Mouse (Mus musculus): Measurements from ENCODE around the gene Adamtsl1. TPM values are rescaled to one million over a fixed set of nuclear protein-coding genes. Genes with fewer than 3 reads are reported as not detected.
A peak's percentile ranks its signal among the peaks of the same experiment; 100 is the strongest.

Adamtsl1 gene
- total RNA-seq, 4 experiments from 2014 or later, result 3.1 to 4.7 (median 3.7) TPM

GRCm38 (mm10) chr4:86045876-86046275 lies 531.9 kb downstream of the Adamtsl1 start:
- DNase-seq (ENCODE audit: low spot score in 2 of 2), result no peak

- DNase-seq (ENCODE audit: low spot score in 2 of 2), result no peak
These were observed 532.9 kb downstream of the Adamtsl1 start for GRCm38 (mm10) chr4:86046881-86047280.

DNA sequence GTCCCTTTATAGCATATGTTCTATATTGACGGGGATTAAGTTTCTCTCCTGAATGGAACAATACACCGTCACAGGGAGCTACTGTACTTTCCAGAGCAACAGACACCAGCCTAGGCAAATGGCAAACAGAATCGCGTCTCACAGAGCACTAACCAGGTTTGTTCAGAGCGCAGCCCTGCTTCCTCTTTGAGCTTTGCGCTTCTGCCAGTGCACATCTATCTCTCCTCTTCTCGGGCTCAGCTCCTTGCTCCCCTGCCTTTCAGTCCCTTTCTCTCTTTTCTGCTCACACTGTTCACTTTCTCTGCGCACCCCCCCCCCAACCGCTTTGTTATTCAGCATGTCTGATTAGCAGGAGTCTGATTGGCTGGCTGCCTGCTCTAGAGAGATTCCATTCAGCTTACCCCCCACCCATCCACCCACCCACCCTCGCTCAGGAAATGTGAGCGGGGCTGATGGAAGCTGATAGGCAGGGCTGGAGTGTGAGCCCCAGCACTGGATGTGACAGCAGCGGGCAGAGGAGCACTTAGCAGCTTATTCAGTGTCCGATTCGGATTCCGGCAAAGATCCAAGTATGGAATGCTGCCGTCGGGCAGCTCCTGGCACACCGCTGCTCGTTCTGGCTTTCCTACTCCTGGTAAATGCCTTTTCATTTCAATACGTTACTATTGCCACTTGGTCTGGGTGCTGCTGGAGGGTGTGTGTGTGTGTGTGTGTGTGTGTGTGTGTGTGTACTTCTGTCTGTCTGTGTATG lies 539.7 kb downstream of the Adamtsl1 start:
- peak; percentile 14 to 28 for DNase-seq (ENCODE audit: low spot score in 2 of 2)

DNA sequence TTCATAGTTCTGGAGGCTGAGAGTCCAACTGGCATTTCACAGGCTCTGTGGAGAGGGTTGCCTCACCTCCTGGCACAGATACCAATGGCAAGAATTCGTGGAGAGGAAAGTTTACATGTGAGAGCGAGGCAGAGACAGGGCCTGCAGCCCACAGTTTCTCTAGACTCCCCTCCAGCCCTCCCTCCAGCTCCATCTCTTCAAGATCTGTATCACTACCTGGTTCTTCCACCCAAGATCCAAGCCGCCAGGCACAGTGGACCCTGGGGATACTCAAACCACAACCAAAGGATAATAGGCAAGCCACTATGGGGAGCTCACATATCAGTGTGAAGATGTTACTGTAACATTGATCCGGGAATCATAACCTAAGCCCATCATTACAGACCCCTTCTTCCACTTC lies 546.6 kb downstream of the Adamtsl1 start:
- no peak for DNase-seq (ENCODE audit: low spot score in 2 of 2)

DNA sequence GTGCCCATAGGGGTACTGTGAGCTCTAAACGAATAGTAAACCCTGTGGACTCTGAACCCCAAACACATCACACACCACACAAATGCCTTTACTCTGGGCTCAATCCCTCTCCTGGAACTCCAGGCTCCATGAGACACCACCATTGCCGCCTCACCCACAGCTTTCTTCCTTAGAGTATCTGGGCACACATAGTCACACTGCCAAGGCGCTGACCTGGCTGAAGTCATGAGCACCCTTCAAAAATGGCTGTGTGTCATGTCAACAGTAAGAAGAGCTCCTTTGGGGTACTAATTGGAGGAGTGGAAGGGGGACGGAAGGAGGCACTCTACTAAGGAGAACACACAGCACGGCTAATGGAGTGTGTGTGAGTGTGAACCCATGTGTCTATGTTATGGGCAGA lies 554.4 kb downstream of the Adamtsl1 start:
- no peak for DNase-seq (ENCODE audit: low spot score in 2 of 2)

DNA sequence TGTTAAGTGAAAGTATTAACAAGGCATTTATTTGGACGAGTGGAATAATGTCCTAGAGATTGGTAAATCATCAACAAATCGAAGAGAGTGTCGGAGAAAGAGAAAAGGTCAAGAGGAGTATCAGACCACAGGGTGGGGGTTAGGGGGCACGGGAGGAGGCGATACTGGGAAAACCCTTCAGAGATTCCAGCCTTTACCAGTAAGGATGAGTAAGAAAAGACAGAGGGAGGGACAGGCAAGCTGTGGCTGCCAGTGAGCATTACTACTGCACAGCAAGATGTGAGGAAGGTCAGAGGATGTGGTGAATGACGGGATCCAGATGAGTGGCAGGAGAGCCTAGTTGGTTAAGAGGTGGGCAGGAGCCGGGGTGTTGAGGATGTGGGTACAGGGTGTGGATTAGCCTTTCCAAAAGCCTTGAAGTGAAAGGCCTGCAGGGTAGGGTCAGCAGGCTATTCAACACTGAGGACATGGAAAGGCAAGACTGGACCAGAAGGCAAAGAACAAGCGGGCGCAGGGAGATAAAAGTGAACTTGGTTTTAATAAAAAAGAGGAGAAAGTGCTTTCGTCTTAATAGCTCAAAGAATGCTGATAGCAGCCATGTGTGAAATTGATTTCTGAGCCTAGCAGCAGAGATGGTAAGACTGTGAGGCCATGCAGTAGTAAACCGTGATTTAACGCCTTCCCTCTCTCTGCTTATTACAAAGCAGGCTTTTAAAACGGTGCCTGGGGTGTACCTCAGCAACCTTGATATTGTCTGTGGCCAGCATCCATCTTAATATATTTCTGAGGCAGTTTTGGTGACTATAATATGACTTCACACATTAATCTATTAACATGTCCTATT lies 555.1 kb downstream of the Adamtsl1 start:
- DNase-seq (ENCODE audit: low spot score in 2 of 2), result no peak

DNA sequence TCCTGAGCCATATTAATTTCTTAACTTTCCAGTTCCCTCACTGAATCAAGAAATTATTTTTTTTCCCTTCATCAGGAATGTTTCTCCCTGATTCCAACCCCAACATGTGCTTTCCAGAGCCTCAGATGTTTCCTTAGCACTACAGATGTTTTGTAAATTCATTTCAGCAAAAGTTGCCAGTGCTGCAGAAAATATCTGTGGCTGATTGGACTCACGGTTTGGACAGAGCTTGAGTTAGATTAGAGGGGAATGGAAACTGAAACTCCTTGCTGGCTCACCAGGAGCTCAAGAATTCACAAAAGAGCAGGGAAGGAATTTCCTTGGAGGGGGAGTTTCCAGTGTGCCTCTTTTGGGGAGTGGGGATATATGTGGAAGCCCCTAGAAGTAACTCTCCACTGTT lies 560.9 kb downstream of the Adamtsl1 start:
- no peak for DNase-seq (ENCODE audit: low spot score in 2 of 2)

GRCm38 (mm10) chr4:86077355-86077754 lies 563.4 kb downstream of the Adamtsl1 start:
- no peak for DNase-seq (ENCODE audit: low spot score in 2 of 2)

DNA sequence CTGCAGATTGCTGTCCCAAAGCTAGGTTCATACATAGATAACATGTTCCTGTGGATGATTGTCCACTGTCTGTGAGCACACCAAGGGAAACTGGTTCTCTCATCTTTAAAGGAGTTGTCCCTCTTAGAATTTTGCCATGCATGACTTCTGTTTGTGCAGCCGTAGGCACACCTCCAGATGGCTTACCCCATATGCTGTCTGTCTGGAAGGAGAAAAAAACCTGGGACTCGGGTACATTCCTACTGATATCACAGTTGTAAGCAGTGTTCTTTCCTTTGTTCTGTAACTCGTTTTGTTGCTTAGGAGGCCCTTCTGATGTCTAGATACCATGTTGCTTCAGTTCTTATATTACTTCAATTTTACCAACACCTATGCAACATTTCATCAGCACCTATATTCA lies 563.9 kb downstream of the Adamtsl1 start:
- DNase-seq (ENCODE audit: low spot score in 2 of 2), result no peak

GRCm38 (mm10) chr4:86087508-86087907 lies 573.5 kb downstream of the Adamtsl1 start:
- DNase-seq (ENCODE audit: low spot score in 2 of 2), result no peak

DNA sequence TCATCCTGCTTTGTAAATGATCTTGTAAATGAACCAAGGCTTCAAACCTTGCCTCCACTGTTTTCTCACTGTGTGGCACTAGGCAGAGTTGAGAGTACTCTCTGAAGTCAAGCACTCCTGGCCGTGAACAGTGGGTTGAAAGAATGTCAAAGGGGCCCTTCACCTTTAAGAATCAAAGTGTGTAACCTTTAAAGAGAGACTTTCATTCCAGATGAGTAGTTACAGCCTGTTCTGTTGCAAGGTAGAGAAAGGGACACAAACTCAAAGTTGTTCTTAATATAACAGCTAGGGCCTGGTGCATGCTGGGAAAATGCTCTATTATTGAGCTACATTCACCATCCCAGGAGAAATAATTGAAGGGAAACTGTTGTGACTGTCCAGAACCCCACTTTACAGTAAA lies 589.2 kb downstream of the Adamtsl1 start:
- DNase-seq (ENCODE audit: low spot score in 2 of 2), result no peak

GRCm38 (mm10) chr4:86108325-86108724 lies 594.4 kb downstream of the Adamtsl1 start:
- no peak for DNase-seq (ENCODE audit: low spot score in 2 of 2)

GRCm38 (mm10) chr4:86119067-86119466 lies 605.1 kb downstream of the Adamtsl1 start:
- DNase-seq (ENCODE audit: low spot score in 2 of 2), result no peak

- DNase-seq (ENCODE audit: low spot score in 2 of 2), result no peak
These were observed 608.5 kb downstream of the Adamtsl1 start for GRCm38 (mm10) chr4:86122431-86122830.

GRCm38 (mm10) chr4:86124374-86124773 lies 610.4 kb downstream of the Adamtsl1 start:
- no peak for DNase-seq (ENCODE audit: low spot score in 2 of 2)

DNA sequence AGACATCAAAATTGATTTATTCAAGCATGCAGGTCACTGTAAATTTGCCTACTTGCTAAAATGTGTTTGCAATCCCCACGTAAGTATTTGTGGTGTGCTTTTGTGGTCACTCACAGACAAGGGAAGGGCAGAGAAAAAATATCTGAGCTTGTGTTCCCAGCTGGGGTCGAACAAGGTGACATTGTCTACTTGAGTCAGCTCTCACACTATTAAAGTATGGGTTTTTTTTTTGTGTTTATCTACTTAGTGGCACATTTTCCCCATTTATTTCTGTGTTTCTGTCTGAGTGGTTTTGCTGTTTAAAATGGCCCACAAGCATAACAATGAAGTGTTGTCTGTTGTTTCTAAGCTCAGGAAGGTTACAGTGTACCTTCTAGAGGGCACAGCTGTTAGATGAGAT lies 612.7 kb downstream of the Adamtsl1 start:
- no peak for DNase-seq (ENCODE audit: low spot score in 2 of 2)

DNA sequence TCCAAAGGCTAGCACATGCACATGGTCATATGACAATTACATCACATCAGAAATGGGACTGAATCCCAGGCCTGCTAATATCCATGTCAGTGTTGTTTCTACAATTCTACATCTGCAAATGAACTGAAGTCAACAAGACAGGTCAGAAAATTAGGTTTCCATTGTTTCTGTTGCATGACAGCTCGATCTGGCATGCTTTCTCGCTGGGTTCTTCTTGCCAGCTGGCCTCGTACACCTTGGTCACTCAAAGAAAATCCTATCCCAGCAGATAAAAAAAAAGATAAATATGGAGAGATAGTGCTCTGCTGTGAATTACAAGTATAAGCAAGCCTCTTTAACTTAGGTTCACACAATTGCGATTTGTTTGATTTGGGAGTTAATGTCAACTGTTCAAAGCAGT lies 644.6 kb downstream of the Adamtsl1 start:
- DNase-seq (ENCODE audit: low spot score in 2 of 2), result no peak

- no peak for DNase-seq (ENCODE audit: low spot score in 2 of 2)
These were observed 645.4 kb downstream of the Adamtsl1 start for GRCm38 (mm10) chr4:86159362-86159761.

- DNase-seq (ENCODE audit: low spot score in 2 of 2), result no peak
These were observed 656.8 kb downstream of the Adamtsl1 start for GRCm38 (mm10) chr4:86170763-86171162.

GRCm38 (mm10) chr4:86171461-86171860 lies 657.5 kb downstream of the Adamtsl1 start:
- no peak for DNase-seq (ENCODE audit: low spot score in 2 of 2)

GRCm38 (mm10) chr4:86177471-86177870 lies 663.5 kb downstream of the Adamtsl1 start:
- no peak for DNase-seq (ENCODE audit: low spot score in 2 of 2)

- no peak for DNase-seq (ENCODE audit: low spot score in 2 of 2)
These were observed 664.1 kb downstream of the Adamtsl1 start for GRCm38 (mm10) chr4:86178116-86178515.

DNA sequence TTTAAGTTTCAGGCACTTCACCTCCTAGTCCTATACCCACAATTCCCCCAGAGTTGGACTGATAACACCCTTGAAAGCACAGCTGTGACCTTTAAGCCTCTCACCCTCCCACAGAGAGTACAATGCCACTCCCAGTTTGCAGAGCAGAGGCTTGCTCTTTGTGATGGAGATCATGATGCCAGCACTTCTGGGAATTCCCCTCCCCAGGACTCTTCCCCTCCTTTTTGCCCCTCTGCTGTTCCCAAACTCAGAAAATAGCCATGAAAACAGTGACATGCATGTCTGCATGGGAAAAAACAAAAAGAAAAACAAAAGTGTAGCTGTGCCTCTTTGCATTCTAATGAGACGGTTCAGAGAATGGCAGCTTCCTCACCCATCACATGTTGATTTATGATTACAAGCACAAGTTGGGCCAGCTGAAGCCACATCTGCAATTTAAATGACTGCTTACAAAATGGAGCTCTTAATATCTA lies 669.8 kb downstream of the Adamtsl1 start:
- DNase-seq (ENCODE audit: low spot score in 2 of 2), result no peak

Data from gastrocnemius, adult 8-10 months (tissue).